Mouse (Mus musculus) embryo, embryonic 11.5 days (tissue): ENCODE measurements at regions not wholly inside any gene's neighbourhood (a gene's known extent, or its start where the extent isn't known, plus 50 kb on each side); places are given as distances from the start of the nearest gene placed in this dataset.

Experiments used
- DNase-seq: peaks from one replicate; pipeline ENCODE4 v3.0.0-alpha.2; 2012; ENCODE audit warnings: low read depth, low spot score

DNA sequence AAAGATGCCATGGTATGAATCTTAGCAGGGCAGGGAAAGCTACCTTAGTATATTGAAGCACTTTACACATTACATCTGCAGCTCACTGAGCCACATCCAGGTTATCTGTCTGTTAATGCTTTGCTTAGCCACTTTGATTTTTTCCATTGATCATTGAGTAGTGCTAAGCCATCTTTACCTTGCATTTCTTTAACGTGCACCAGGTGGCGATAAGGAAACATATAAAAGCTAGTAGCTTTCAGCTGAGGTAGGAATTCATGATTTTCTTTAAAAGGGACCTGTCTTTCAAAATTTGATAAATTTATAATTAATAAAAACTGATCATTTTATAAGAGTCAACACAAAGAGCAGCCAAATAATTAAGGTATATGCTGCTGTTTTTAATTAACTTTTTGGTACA lies 426.3 kb upstream of the Tpk1 start:
- DNase-seq, result peak; percentile 4

DNA sequence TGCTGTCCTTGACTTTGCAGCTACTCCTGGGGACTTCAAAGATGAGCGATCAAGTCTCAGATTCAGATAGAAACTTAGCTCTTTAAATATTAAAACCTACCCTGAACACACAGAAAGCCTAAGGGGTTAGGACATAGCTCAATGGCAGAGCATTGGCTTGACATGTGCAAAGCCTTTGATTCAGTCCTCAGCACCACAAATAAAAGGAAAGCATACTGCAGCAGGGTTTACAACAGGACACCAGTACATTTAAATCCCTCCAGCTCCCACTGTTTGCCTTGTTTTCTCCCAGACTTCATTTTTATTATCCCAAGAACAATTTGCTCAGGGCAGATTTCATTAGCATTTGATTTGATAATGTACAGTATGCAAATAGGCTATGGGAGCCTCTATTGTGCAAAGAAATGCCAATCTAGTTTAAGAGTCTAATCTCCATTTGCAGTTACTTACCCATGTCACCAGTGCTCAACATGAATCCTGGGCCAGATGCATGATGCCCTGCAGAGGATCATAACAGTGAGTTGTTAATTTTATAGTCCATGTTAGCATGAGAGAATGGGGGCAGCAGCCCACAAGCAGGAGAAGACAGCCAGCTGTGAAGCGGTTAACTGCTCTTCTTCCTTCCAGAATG lies 416.0 kb upstream of the Tpk1 start:
- no peak for DNase-seq

DNA sequence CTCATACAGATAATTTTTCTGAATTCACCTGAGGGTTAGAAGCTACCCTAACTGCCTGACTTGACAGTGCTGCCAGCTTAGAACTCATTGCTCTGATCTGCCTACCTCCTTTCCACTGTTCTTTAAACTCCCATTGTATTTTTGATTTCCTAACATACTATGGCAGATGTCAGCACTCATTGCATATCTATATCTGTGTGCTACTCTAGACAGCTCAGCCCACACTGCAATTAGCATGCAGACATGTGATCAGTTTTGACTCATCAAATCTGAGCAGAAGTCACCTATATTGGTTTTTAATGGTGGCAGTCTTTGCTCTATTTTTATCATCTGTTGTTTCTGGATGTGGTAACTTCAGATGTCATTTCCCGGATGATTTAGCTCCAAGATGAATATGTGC lies 407.0 kb upstream of the Tpk1 start:
- DNase-seq, result no peak

DNA sequence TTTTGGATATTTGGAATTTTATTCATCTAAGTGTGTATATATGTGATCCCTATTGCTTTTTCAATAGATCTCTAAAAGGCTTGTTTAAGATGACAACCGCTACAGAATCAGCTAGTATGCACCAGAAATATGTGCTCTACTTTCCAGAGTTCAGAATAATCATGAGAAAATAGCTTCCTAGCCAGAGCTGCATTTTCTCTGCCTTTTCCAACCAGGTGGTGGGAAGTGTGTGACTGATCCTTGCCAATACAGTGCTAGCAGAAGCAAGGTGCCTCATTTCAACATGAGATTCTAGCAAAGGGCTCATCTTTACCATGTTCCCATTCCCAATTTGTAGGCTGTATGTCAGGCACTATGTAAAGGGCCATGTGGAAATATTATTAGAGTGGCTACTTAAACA lies 401.8 kb upstream of the Tpk1 start:
- no peak for DNase-seq
